Mouse (Mus musculus) adrenal gland, adult (tissue): ENCODE measurements at regions not wholly inside any gene's neighbourhood (a gene's known extent, or its start where the extent isn't known, plus 50 kb on each side); places are given as distances from the start of the nearest gene placed in this dataset.

Source experiments
- DNase-seq, 2 experiments: peaks; one replicate each; pipeline ENCODE4 v3.0.0; 2022 to 2023; ENCODE audit warnings: low spot score in 1 of 2; ENCODE audit not compliant: inconsistent age in 2 of 2

GRCm38 (mm10) chr1:122273579-122273978 is 705.8 kb upstream of the Ddx18 start:
- DNase-seq: no peak

- no peak for DNase-seq
Observed at GRCm38 (mm10) chr1:122243031-122243430, 675.2 kb upstream of the Ddx18 start.

DNA sequence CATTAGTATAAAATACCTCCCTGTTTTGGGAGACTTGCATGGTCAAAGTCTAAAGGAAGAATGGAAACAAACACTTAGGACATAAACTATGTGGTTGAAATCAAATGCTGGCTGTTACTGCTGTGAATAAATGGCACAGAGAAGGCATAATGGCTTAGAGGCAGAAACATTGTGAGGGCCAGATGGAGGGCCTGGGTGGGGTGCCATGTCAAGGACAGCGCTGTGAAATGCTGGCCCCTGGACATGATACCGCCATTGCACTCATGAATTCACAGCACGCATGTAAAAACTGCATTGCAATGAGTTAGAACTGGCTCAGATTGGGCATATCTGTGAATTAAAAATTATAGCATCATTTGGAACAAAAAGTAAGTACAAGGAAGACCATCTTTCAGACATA is 673.7 kb upstream of the Ddx18 start:
- no peak for DNase-seq

GRCm38 (mm10) chr1:122230442-122230841 is 662.7 kb upstream of the Ddx18 start:
- no peak for DNase-seq

- DNase-seq: peak; percentile 43 to 91
Observed at GRCm38 (mm10) chr1:122212484-122212883, 644.7 kb upstream of the Ddx18 start.

GRCm38 (mm10) chr1:122208619-122209018 is 640.8 kb upstream of the Ddx18 start:
- peak in 1 of 2 experiments; percentile 16 for DNase-seq

DNA sequence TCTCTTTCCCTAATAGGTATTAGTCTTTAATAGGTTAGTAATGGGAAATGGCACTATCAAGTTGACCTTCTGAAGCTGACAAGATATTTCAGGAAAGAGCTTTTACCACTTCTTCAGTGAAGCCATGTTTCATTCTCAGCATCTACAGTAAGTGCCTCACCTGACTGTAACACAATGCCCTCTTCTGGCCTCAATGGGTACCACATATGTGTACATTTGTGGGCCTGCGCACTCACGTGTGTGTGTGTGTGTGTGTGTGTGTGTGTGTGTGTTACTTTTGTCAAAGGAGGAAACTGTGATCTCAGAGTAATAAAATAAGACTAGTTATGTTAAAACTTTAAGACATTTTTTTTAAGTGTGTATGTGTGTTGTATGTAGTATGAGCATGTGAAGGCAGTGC is 601.8 kb upstream of the Ddx18 start:
- DNase-seq: peak in 1 of 2 experiments; percentile 45

DNA sequence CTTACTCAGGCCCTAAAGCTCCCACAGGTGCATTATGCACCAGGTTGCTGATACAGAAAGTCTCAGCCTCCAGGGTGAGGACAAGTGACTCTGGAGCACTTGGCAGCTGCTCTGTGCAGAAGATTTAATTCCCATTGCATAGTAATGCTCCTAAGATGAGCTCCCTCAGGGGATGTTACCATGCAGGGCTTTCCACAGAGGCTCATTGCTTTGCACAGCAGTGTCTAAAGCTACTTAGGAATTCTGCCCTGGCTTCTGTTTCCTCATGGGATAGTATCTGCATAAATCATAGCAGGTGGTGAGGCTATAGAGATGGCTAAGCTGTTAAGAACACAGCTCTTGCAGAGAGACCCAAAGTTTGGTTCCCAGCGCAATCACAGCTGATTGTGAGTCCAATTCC is 594.0 kb upstream of the Ddx18 start:
- DNase-seq: no peak

- DNase-seq: no peak
Observed at GRCm38 (mm10) chr1:122141362-122141761, 573.6 kb upstream of the Ddx18 start.

DNA sequence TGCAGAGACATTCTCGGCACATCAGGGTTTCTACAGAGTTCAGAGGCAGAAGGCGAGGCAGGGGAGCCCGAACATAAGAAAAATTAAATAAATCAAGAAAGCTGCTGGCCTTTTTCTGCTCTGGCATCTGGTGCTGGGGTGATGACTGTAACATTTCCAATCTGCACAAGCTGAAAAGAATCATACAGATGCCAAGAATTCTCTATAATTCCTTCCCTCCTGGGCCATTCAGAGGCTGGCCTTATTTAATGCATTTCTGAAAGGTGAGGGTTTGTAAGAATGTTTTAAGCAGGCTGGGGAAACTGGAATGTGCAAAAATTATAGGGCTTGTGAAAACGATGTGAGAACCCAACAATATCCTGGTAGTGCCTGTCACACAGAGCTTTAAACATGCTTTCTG is 556.2 kb upstream of the Ddx18 start:
- no peak for DNase-seq

DNA sequence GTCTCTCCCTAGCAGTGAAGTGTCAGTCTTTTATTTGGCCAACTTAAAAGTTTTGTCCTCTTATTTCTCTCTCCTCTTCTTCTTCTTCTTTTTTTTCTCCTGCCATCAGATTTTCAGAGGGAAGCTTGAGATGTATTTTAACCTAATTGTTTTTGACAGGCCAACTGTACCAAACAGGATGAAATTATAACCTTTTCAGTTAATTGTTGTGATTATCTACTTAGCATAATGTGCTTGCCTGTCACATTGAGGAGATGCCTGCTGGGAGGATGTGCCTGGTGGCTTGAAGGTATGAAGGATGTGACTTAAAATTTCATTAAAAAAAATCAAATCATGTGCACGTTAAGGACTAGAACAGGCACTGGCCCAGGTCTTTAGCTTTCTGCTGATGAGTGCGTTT is 527.9 kb upstream of the Ddx18 start:
- no peak for DNase-seq

- no peak for DNase-seq
Observed at GRCm38 (mm10) chr1:122082481-122082880, 514.7 kb upstream of the Ddx18 start.

DNA sequence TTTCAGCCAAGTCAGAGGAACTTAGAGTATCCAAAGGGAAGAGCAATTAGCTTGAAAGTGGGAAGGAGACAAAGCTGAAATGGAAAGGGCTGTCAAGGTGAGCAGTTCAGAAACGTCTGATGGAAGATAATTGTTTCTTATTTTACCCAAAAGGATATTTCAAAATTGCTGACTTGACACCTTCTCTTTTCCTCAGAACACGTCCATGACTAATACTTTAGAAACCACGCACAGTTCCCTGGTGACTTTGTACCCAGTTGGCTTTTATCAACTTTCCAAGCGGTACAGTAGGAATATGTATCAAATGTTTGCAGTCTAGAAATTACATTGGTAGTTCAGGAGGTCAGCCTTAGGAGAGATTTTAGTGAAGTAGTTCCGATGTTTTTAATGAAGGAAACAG is 508.3 kb upstream of the Ddx18 start:
- no peak for DNase-seq

DNA sequence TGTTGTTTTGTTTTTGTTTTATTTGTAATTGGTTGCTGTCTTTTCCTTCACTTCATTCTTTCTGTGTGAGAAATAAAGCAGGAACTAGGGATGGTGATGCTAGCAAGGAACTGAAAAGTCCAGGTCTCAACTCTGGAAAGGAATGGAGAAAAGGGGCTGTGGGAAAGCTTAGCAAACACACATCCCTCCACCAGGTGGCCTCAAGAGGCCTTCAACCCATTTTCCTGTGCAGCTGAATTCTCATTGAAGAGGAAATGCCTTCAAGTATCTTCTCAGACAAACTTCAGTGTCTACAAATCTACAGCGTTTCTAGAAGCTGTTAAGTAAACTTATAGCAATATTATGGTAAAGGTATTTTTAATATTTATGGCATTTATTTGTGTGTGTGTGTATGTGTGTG is 487.4 kb upstream of the Ddx18 start:
- no peak for DNase-seq

GRCm38 (mm10) chr1:122048112-122048725 is 480.4 kb upstream of the Ddx18 start:
- no peak for DNase-seq

DNA sequence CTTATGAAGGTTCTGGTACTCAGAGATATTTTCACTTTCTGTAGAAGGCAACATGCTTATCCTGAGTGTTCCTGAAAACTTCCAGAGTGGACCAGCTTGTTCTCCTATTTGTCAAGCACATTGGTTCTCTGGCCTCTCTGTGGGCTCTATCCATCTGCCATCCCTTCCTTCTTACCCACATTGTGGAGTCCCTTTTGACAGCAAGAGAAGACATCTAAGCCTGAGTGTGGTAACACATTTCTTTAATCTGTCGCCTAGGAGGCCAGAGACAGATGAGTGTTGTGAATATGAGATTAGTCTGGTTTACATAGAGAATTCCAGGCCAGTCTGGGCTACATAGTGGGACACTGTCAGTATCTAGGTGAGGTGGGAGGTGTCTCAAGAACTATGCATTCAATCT is 476.1 kb upstream of the Ddx18 start:
- no peak for DNase-seq

GRCm38 (mm10) chr1:122043114-122043513 is 475.3 kb upstream of the Ddx18 start:
- no peak for DNase-seq

DNA sequence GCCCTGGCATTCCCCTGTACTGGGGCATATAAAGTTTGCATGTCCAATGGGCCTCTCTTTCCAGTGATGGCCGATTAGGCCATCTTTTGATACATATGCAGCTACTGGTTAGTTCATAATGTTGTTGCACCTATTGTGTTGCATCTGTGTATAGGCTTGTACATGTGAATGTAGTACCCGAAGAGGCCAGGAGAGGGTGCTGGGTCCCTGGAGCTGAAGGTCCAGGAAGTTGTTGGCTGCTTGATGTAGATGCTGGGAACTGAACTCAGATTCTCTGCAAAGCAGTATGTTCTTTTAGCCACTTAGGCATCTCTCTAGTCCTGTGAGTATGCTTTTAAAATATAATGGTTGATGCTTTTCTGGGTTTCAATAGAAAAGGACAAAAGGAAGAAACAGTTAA is 440.0 kb upstream of the Ddx18 start:
- no peak for DNase-seq

DNA sequence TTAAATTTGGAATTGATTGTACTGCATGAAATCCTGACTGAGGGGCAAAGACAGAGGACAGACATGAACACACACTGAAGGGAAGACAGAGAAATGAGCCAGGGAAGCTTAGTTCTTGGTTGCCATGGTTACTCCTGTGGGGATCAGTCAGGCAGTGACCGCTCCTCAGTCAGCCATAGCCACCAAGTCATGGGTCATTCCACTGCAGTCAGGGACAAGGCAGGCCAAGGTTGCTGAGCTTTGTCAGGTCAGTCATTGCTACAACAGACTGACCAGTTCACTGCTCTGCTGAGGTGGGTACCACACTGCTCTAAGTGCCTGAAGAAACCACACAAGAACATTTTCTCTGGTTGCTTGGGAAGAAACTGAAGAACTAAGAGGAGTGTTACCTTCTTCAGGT is 428.7 kb upstream of the Ddx18 start:
- DNase-seq: peak; percentile 5 to 53

- no peak for DNase-seq
Observed at GRCm38 (mm10) chr1:121990653-121991052, 422.9 kb upstream of the Ddx18 start.

DNA sequence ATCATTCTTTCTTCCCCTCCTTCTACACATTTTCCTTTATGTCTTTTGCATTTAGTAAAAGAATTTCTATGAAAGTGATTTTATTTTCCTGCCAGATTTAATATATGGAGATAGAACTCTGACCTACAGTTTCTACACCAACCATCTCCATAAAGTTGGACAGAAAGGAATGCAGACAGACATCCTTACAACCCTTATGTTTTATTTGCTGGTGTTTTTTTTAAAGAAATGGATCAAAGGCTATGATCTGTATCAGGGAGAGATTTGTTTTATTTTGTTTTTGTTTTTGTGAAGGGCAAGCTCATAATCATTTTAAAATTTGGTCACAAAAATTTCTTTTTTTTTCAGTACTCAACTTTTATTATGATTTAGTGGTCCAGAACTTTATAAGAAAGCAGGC is 391.2 kb upstream of the Ddx18 start:
- DNase-seq: no peak

GRCm38 (mm10) chr1:121935911-121936310 is 368.1 kb upstream of the Ddx18 start:
- DNase-seq: peak in 1 of 2 experiments; percentile 82
